Mouse (Mus musculus) liver, embryonic 11.5 days (tissue): ENCODE measurements around the gene Csnk2a1. TPM values are rescaled to one million over a fixed set of nuclear protein-coding genes. Genes with fewer than 3 reads are reported as not detected.

Source experiments
- ATAC-seq: fragments of 200-750 bp; cut with Nextera tagmentation; replicated peaks from 2 replicates; pipeline ENCODE4 v1.8.0; 2017; ENCODE audit warnings: moderate number of reproducible peaks, mild to moderate bottlenecking, moderate TSS enrichment, moderate library complexity; ENCODE audit not compliant: low FRiP score
- DNase-seq: peaks from one replicate; pipeline ENCODE4 v3.0.0-alpha.2; 2017; ENCODE audit warnings: low spot score
- H3K27ac ChIP-seq: fragments of 300-500 bp; sonication (generic); 2 replicates; pipeline ENCODE4 v1.5.1; 2014; ENCODE audit warnings: mild to moderate bottlenecking, low read depth, low read length, control low read depth
- H3K27me3 ChIP-seq: fragments of 300-500 bp; sonication (generic); replicated peaks from 2 replicates; pipeline ENCODE4 v1.6.1; 2014; ENCODE audit warnings: low read length, mixed read lengths; ENCODE audit not compliant: control insufficient read depth, insufficient read depth
- H3K36me3 ChIP-seq: fragments of 300-500 bp; sonication (generic); 2 replicates; pipeline ENCODE4 v1.6.1; 2014; ENCODE audit warnings: mild to moderate bottlenecking, low read length, moderate library complexity, mixed read lengths; ENCODE audit not compliant: control insufficient read depth, insufficient read depth
- H3K4me1 ChIP-seq: fragments of 300-500 bp; sonication (generic); replicated peaks from 2 replicates; pipeline ENCODE4 v1.6.1; 2014; ENCODE audit warnings: low read length, mixed read lengths; ENCODE audit not compliant: control insufficient read depth, insufficient read depth
- H3K4me2 ChIP-seq: fragments of 300-500 bp; sonication (generic); 2 replicates; pipeline ENCODE4 v1.6.1; 2014; ENCODE audit warnings: mild to moderate bottlenecking, control low read depth, moderate library complexity
- H3K4me3 ChIP-seq: fragments of 300-500 bp; sonication (generic); 2 replicates; pipeline ENCODE4 v1.5.1; 2014; ENCODE audit warnings: low read depth, low read length, control low read depth
- H3K9ac ChIP-seq: fragments of 300-500 bp; sonication (generic); 2 replicates; pipeline ENCODE4 v1.6.1; 2014; ENCODE audit warnings: low read depth, low read length, control low read depth
- H3K9me3 ChIP-seq: fragments of 300-500 bp; sonication (generic); 2 replicates; pipeline ENCODE4 v1.6.1; 2016; ENCODE audit warnings: low read length, inconsistent platforms, mixed read lengths; ENCODE audit not compliant: control insufficient read depth
- WGBS: fragments of 180-500 bp; shearing (Covaris S2); extraction: QIAGEN DNeasy Blood & Tissue Kit; methylation state at CpG from one replicate; pipeline ENCODE4 v1.1.7; 2014; 5-methylcytosine and 5-hydroxymethylcytosine counted together
- polyA plus RNA-seq: library from polyadenylated mRNA; unstranded; fragments of >200 nt; fragmentation: Nextera tagmentation; extraction: Ambion mirVana; gene quantifications from 2 replicates; pipeline ENCODE4 v1.2.1, GENCODE M21; 2014

Csnk2a1 gene
- polyA plus RNA-seq, 1 experiment from 2014 or later, result 65.2 TPM

- DNase-seq (no peak), ATAC-seq (no peak)
- 96% methylated on average over 14 of the region's 14 CpGs for WGBS
- Histone ChIP-seq H3K36me3 (peaks cover 45% of the 10 kb centered on the region), H3K9ac (no peak overlapping the region), H3K9me3 (no peaks in the 10 kb centered on the region), H3K4me3 (no peak overlapping the region), H3K27ac (no peak overlapping the region), H3K4me1 (0 out of 2 replicates have a peak, but pooled peaks cover 3% of the 10 kb centered on the region), H3K27me3 (no peaks in the 10 kb centered on the region), H3K4me2 (no peak overlapping the region)
Measured at GRCm38 (mm10) chr2:152323971-152324370, 97.3 kb downstream of the Csnk2a1 start.

GRCm38 (mm10) chr2:152324842-152325241 is 98.2 kb downstream of the Csnk2a1 start:
- DNase-seq, result no peak
- Histone ChIP-seq H3K4me1 (0 out of 2 replicates have a peak, but pooled peaks cover 3% of the 10 kb centered on the region), H3K36me3 (peaks cover 44% of the 10 kb centered on the region), H3K9ac (no peak overlapping the region), H3K4me3 (no peak overlapping the region), H3K27ac (no peak overlapping the region), H3K4me2 (no peak overlapping the region), H3K9me3 (no peaks in the 10 kb centered on the region), H3K27me3 (no peaks in the 10 kb centered on the region)
- 86% methylated on average over 3 of the region's 3 CpGs for WGBS
- no peak for ATAC-seq

- Histone ChIP-seq H3K27ac (no peak overlapping the region), H3K9me3 (no peaks in the 10 kb centered on the region), H3K36me3 (peaks cover 42% of the 10 kb centered on the region), H3K4me2 (no peak overlapping the region), H3K9ac (no peak overlapping the region), H3K4me1 (peaks cover 11% of the 10 kb centered on the region; the same call in 1 of the 2 replicates), H3K4me3 (no peak overlapping the region), H3K27me3 (no peaks in the 10 kb centered on the region)
- ATAC-seq, result no peak
- no peak for DNase-seq
- 90% methylated on average over 13 of the region's 13 CpGs for WGBS
Measured at GRCm38 (mm10) chr2:152326157-152326556, 99.5 kb downstream of the Csnk2a1 start.

GRCm38 (mm10) chr2:152326654-152327053 is 100.0 kb downstream of the Csnk2a1 start:
- H3K9ac ChIP-seq, result no peak overlapping the region
- ATAC-seq (no peak), DNase-seq (no peak)
- H3K27ac ChIP-seq, result no peak overlapping the region
- H3K27me3 ChIP-seq, result no peaks in the 10 kb centered on the region
- no peaks in the 10 kb centered on the region for H3K9me3 ChIP-seq
- no peak overlapping the region for H3K4me2 ChIP-seq
- no peak overlapping the region for H3K4me3 ChIP-seq
- 92% methylated on average over 8 of the region's 8 CpGs for WGBS
- H3K36me3 ChIP-seq, result peaks cover 38% of the 10 kb centered on the region
- H3K4me1 ChIP-seq, result peaks cover 15% of the 10 kb centered on the region; the same call in 1 of the 2 replicates

- ATAC-seq, result no peak
- peaks cover 27% of the 10 kb centered on the region for H3K36me3 ChIP-seq
- H3K9me3 ChIP-seq, result no peaks in the 10 kb centered on the region
- no peak overlapping the region for H3K4me2 ChIP-seq
- H3K9ac ChIP-seq, result no peak overlapping the region
- DNase-seq, result no peak
- no peak overlapping the region for H3K4me3 ChIP-seq
- 79% methylated on average over 5 of the region's 5 CpGs for WGBS
- H3K4me1 ChIP-seq, result peaks cover 15% of the 10 kb centered on the region; the same call in 1 of the 2 replicates
- no peak overlapping the region for H3K27ac ChIP-seq
- H3K27me3 ChIP-seq, result no peaks in the 10 kb centered on the region
Measured at GRCm38 (mm10) chr2:152327980-152328379, 101.3 kb downstream of the Csnk2a1 start.

GRCm38 (mm10) chr2:152330858-152331423 is 104.3 kb downstream of the Csnk2a1 start:
- ATAC-seq, result no peak
- H3K36me3 ChIP-seq, result peaks cover 7% of the 10 kb centered on the region; the same call in 1 of the 2 replicates
- DNase-seq, result no peak
- peak overlapping the region; percentile 21; the same call in 1 of the 2 replicates for H3K27ac ChIP-seq
- peak overlapping the region; percentile 95 for H3K9ac ChIP-seq
- H3K27me3 ChIP-seq, result no peaks in the 10 kb centered on the region
- 32% methylated on average over 7 of the region's 7 CpGs for WGBS
- H3K4me2 ChIP-seq, result peak overlapping the region; percentile 96
- H3K4me3 ChIP-seq, result peak overlapping the region; percentile 95
- peaks cover 28% of the 10 kb centered on the region for H3K4me1 ChIP-seq
- no peaks in the 10 kb centered on the region for H3K9me3 ChIP-seq

Other genes with a start within 250 kb of the Csnk2a1 start
- gene Fam110a, start 246.6 kb upstream of the Csnk2a1 start, polyA plus RNA-seq, result 15.0 and 17.0 TPM in 2 replicates
- 1.9 and 2.2 TPM in 2 replicates for gene Slc52a3, start 230.3 kb upstream of the Csnk2a1 start, polyA plus RNA-seq
- not detected in 2 replicates for gene Scrt2, start 145.3 kb upstream of the Csnk2a1 start, polyA plus RNA-seq
- gene Srxn1, start 121.3 kb upstream of the Csnk2a1 start, polyA plus RNA-seq, result 9.5 and 12.0 TPM in 2 replicates
- gene Tcf15, start 83.3 kb upstream of the Csnk2a1 start, polyA plus RNA-seq, result 2.6 and 2.8 TPM in 2 replicates
- gene Tbc1d20, start 67.0 kb downstream of the Csnk2a1 start, polyA plus RNA-seq, result 25.1 and 25.9 TPM in 2 replicates
- 104 and 105 TPM in 2 replicates for gene Rbck1, start 105.8 kb downstream of the Csnk2a1 start, polyA plus RNA-seq
- gene Trib3, start 117.2 kb downstream of the Csnk2a1 start, polyA plus RNA-seq, result 13.9 and 18.1 TPM in 2 replicates
- 0.45 and 0.49 TPM in 2 replicates for gene Nrsn2, start 149.8 kb downstream of the Csnk2a1 start, polyA plus RNA-seq
- gene Sox12, start 171.2 kb downstream of the Csnk2a1 start, polyA plus RNA-seq, result 8.5 and 9.8 TPM in 2 replicates
- 41.6 and 44.6 TPM in 2 replicates for gene Zcchc3, start 188.2 kb downstream of the Csnk2a1 start, polyA plus RNA-seq
- 0.31 and 1.1 TPM in 2 replicates for gene 6820408C15Rik, start 188.7 kb downstream of the Csnk2a1 start, polyA plus RNA-seq
- gene Defb23, start 237.8 kb downstream of the Csnk2a1 start, polyA plus RNA-seq, result not detected in 2 replicates